ENCODE assay signal across 30 mouse cellular contexts in the genomic region with DNA sequence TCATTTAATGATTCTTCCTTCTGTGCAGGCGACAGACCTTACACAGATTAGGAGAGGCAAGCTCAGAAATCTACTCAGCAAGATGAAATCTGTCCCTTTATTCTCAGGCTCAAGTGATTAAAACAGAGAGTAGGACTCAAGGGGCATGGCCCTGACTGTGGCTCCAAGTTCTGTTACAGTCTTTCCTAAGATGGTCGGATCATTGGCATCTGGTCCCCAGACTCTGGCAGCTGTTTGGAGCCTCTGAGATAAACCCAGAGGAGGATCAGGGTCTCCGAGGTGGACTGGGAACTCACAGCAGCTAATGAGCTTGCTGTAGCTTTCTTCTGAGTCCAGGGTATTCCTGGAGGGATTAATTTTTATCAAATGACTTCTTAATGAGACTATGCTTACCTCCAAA. TPM values are rescaled to one million over a fixed set of nuclear protein-coding genes. Genes with fewer than 3 reads are reported as not detected.
A peak's percentile ranks its signal among the peaks of the same experiment; 100 is the strongest.
DNase-seq lines count a peak whose midpoint lies in the region; ATAC-seq and TF ChIP-seq lines count a peak whose summit lies in the region.
"Had no signal": no experiment of that assay in that cellular context is flagged by ENCODE, and none has a peak within 500 bp of the region (broad histone marks: within the 10 kb centered on the region; RNA-seq: fewer than 3 reads in every experiment).

No protein-coding gene starts in this region.

- no peaks in the 10 kb centered on the region for H3K27me3 ChIP-seq in embryonic facial prominence, embryonic 14.5 days (replicated peaks; ENCODE audit: control insufficient read depth, insufficient read depth, low read length)
- H3K27me3 ChIP-seq in embryonic facial prominence, embryonic 10.5 days (replicated peaks; ENCODE audit: low read depth, poor library complexity, severe bottlenecking): no peaks in the 10 kb centered on the region
- H3K27me3 ChIP-seq in midbrain, embryonic 14.5 days (ENCODE audit: control insufficient read depth, insufficient read depth, low read length): no peaks in the 10 kb centered on the region
- no peaks in the 10 kb centered on the region for H3K27me3 ChIP-seq in midbrain, postnatal 0 days (ENCODE audit: insufficient read depth, low read length)
- no peaks in the 10 kb centered on the region for H3K27me3 ChIP-seq in kidney, embryonic 16.5 days (ENCODE audit: insufficient read depth, low read length)
- H3K27me3 ChIP-seq: embryonic facial prominence, embryonic 12.5 days; embryonic facial prominence, embryonic 15.5 days; Patski had no signal

- H3K4me3 ChIP-seq in embryonic facial prominence, embryonic 14.5 days (ENCODE audit: low read depth, low read length): no peak overlapping the region
- H3K4me3 ChIP-seq in embryonic facial prominence, embryonic 10.5 days: no peak overlapping the region
- no peak overlapping the region for H3K4me3 ChIP-seq in midbrain, embryonic 14.5 days (replicated peaks; ENCODE audit: low read depth, low read length)
- H3K4me3 ChIP-seq in midbrain, postnatal 0 days (ENCODE audit: low read depth, low read length): no peak overlapping the region
- H3K4me3 ChIP-seq in kidney, embryonic 16.5 days (ENCODE audit: low read length): no peak overlapping the region
- H3K4me3 ChIP-seq: embryonic facial prominence, embryonic 12.5 days; embryonic facial prominence, embryonic 15.5 days; erythroblast, embryonic 14.5 days; forebrain, embryonic 10.5 days; forebrain, embryonic 12.5 days had no signal

- WGBS in embryonic facial prominence, embryonic 14.5 days: 48% methylated on average over 3 of the region's 3 CpGs
- 58% methylated on average over 3 of the region's 3 CpGs for WGBS in embryonic facial prominence, embryonic 10.5 days
- WGBS in midbrain, embryonic 14.5 days: 24% methylated on average over 3 of the region's 3 CpGs
- WGBS in midbrain, postnatal 0 days: 30% methylated on average over 3 of the region's 3 CpGs
- 52% methylated on average over 3 of the region's 3 CpGs for WGBS in kidney, embryonic 16.5 days

- no peaks in the 10 kb centered on the region for H3K4me1 ChIP-seq in embryonic facial prominence, embryonic 14.5 days (ENCODE audit: control insufficient read depth, insufficient read depth, low read length)
- peaks cover 6% of the 10 kb centered on the region for H3K4me1 ChIP-seq in embryonic facial prominence, embryonic 10.5 days
- 0 out of 2 replicates have a peak, but pooled peaks cover 7% of the 10 kb centered on the region for H3K4me1 ChIP-seq in midbrain, embryonic 14.5 days (ENCODE audit: control insufficient read depth, insufficient read depth, low read length)
- peaks cover 4% of the 10 kb centered on the region; the same call in 1 of the 2 replicates for H3K4me1 ChIP-seq in midbrain, postnatal 0 days (ENCODE audit: insufficient read depth, low read length)
- no peaks in the 10 kb centered on the region for H3K4me1 ChIP-seq in kidney, embryonic 16.5 days (ENCODE audit: insufficient read depth, low read length)
- H3K4me1 ChIP-seq: forebrain, embryonic 12.5 days had no signal

- H3K9me3 ChIP-seq in embryonic facial prominence, embryonic 14.5 days (ENCODE audit: control insufficient read depth, low read length): no peaks in the 10 kb centered on the region
- H3K9me3 ChIP-seq in embryonic facial prominence, embryonic 10.5 days: no peaks in the 10 kb centered on the region
- no peaks in the 10 kb centered on the region for H3K9me3 ChIP-seq in midbrain, embryonic 14.5 days (ENCODE audit: control insufficient read depth, low read length)
- no peaks in the 10 kb centered on the region for H3K9me3 ChIP-seq in midbrain, postnatal 0 days (ENCODE audit: low read length)
- H3K9me3 ChIP-seq in kidney, embryonic 16.5 days (ENCODE audit: low read length): no peaks in the 10 kb centered on the region
- H3K9me3 ChIP-seq: embryonic facial prominence, embryonic 12.5 days; embryonic facial prominence, embryonic 15.5 days; forebrain, embryonic 10.5 days; forebrain, embryonic 12.5 days; G1E had no signal

- no peaks in the 10 kb centered on the region for H3K36me3 ChIP-seq in embryonic facial prominence, embryonic 14.5 days (ENCODE audit: control insufficient read depth, insufficient read depth, low read length)
- H3K36me3 ChIP-seq in embryonic facial prominence, embryonic 10.5 days (replicated peaks): no peaks in the 10 kb centered on the region
- H3K36me3 ChIP-seq in midbrain, embryonic 14.5 days (ENCODE audit: control insufficient read depth, insufficient read depth, low read length): no peaks in the 10 kb centered on the region
- no peaks in the 10 kb centered on the region for H3K36me3 ChIP-seq in midbrain, postnatal 0 days (ENCODE audit: insufficient read depth, low read length)
- no peaks in the 10 kb centered on the region for H3K36me3 ChIP-seq in kidney, embryonic 16.5 days (ENCODE audit: insufficient read depth, low read length)
- H3K36me3 ChIP-seq: embryonic facial prominence, embryonic 12.5 days; embryonic facial prominence, embryonic 15.5 days; forebrain, embryonic 10.5 days; forebrain, embryonic 12.5 days; G1E had no signal

- peak; percentile 27 for DNase-seq in embryonic facial prominence, embryonic 14.5 days (ENCODE audit: low spot score)
- DNase-seq in embryonic facial prominence, embryonic 10.5 days (ENCODE audit: low spot score): no peak
- DNase-seq in midbrain, embryonic 14.5 days: peak; percentile 15
- no peak for DNase-seq in midbrain, postnatal 0 days (ENCODE audit: low spot score)
- peak; percentile 65 for DNase-seq in retina, postnatal 1 day
- DNase-seq: adrenal gland, adult 8-10 months; adrenal gland, postnatal 14 days; adrenal gland, postnatal 36 days; B cell, adult 2 months; cerebellum, adult 11 months; cerebellum, adult 18-20 months; cerebellum, adult 8-10 months; cerebellum, adult 9-11 months; cerebellum, postnatal 14 days; cerebellum, postnatal 36 days; embryo, embryonic 11 days had no signal

- TF ChIP-seq CTCF in midbrain, postnatal 0 days (IDR thresholded peaks at IDR 0.05): no peak

- H3K4me2 ChIP-seq in embryonic facial prominence, embryonic 14.5 days (ENCODE audit: low read depth, low read length): no peak overlapping the region
- H3K4me2 ChIP-seq in midbrain, embryonic 14.5 days (ENCODE audit: low read length): no peak overlapping the region
- H3K4me2 ChIP-seq in midbrain, postnatal 0 days (ENCODE audit: low read depth, low read length, poor library complexity, severe bottlenecking): no peak overlapping the region
- H3K4me2 ChIP-seq in kidney, embryonic 16.5 days (replicated peaks; ENCODE audit: low read depth, low read length): no peak overlapping the region
- H3K4me2 ChIP-seq: embryonic facial prominence, embryonic 12.5 days; embryonic facial prominence, embryonic 15.5 days; forebrain, embryonic 12.5 days had no signal

- H3K9ac ChIP-seq in embryonic facial prominence, embryonic 14.5 days (ENCODE audit: low read depth, low read length): no peak overlapping the region
- no peak overlapping the region for H3K9ac ChIP-seq in midbrain, embryonic 14.5 days (replicated peaks; ENCODE audit: low read length)
- H3K9ac ChIP-seq in midbrain, postnatal 0 days (replicated peaks; ENCODE audit: low read length, poor library complexity, severe bottlenecking): no peak overlapping the region
- no peak overlapping the region for H3K9ac ChIP-seq in kidney, embryonic 16.5 days (replicated peaks; ENCODE audit: low read length)
- H3K9ac ChIP-seq: embryonic facial prominence, embryonic 12.5 days; embryonic facial prominence, embryonic 15.5 days; forebrain, embryonic 12.5 days had no signal

- no peak overlapping the region for H3K27ac ChIP-seq in embryonic facial prominence, embryonic 14.5 days (replicated peaks; ENCODE audit: low read depth, low read length)
- no peak overlapping the region for H3K27ac ChIP-seq in embryonic facial prominence, embryonic 10.5 days (replicated peaks)
- H3K27ac ChIP-seq in midbrain, embryonic 14.5 days (replicated peaks; ENCODE audit: low read depth, low read length): no peak overlapping the region
- no peak overlapping the region for H3K27ac ChIP-seq in midbrain, postnatal 0 days (ENCODE audit: low read depth, low read length)
- H3K27ac ChIP-seq in kidney, embryonic 16.5 days (ENCODE audit: low read length): no peak overlapping the region
- H3K27ac ChIP-seq: embryonic facial prominence, embryonic 12.5 days; embryonic facial prominence, embryonic 15.5 days; forebrain, embryonic 10.5 days; forebrain, embryonic 12.5 days had no signal

- no peak for ATAC-seq in embryonic facial prominence, embryonic 14.5 days (ENCODE audit: low read depth)
- no peak for ATAC-seq in midbrain, embryonic 14.5 days (ENCODE audit: low FRiP score, low TSS enrichment)
- no peak for ATAC-seq in midbrain, postnatal 0 days (ENCODE audit: low FRiP score)
- ATAC-seq in kidney, embryonic 16.5 days (ENCODE audit: low FRiP score, low TSS enrichment): no peak
- ATAC-seq: activated CD4-positive, CD25-positive, alpha-beta regulatory T cell, adult 4 months; CD4-positive, CD25-positive, alpha-beta regulatory T cell, adult 4 months; forebrain, embryonic 14.5 days; forebrain, embryonic 16.5 days; Patski had no signal

RNA-seq across cellular contexts. Expression of a gene that starts 51.7 kb away (rescaled TPM):
- polyA plus RNA-seq in embryonic facial prominence, embryonic 14.5 days (2014; fragmentation: Nextera tagmentation; extraction: Ambion mirVana): 0.77 and 1.4 TPM in 2 replicates
- 0.28 and 0.56 TPM in 2 replicates for polyA plus RNA-seq in embryonic facial prominence, embryonic 10.5 days (2016; fragmentation: Nextera tagmentation; extraction: Ambion mirVana)
- polyA plus RNA-seq in midbrain, embryonic 14.5 days (2014; fragmentation: Nextera tagmentation; extraction: Ambion mirVana): 10.2 and 13.9 TPM in 2 replicates
- 30.2 and 30.5 TPM in 2 replicates for total RNA-seq in midbrain, postnatal 0 days (2014; rRNA removed)
- polyA plus RNA-seq in midbrain, postnatal 0 days (2015; fragmentation: Nextera tagmentation; extraction: Ambion mirVana): 22.5 and 27.1 TPM in 2 replicates
- 1.4 and 1.6 TPM in 2 replicates for polyA plus RNA-seq in kidney, embryonic 16.5 days (2015; fragmentation: Nextera tagmentation; extraction: Ambion mirVana)
- total RNA-seq: CH12.LX; common myeloid progenitor, adult 5-6 weeks had no signal
- polyA plus RNA-seq: activated CD4-positive, CD25-positive, alpha-beta regulatory T cell, adult 4 months; CD4-positive, CD25-positive, alpha-beta regulatory T cell, adult 4 months; erythroblast, embryonic 14.5 days; forebrain, embryonic 10.5 days; G1E; Patski had no signal

Comparison
In these comparisons a context has a peak if more than half of its experiments do, and no peak if none do; other contexts are left out.
1. DNase-seq: peak in embryonic facial prominence, embryonic 14.5 days (single experiment), midbrain, embryonic 14.5 days (single experiment) and retina, postnatal 1 day (single experiment); none in embryonic facial prominence, embryonic 10.5 days (single experiment) and midbrain, postnatal 0 days (single experiment).